In the genomic region with DNA sequence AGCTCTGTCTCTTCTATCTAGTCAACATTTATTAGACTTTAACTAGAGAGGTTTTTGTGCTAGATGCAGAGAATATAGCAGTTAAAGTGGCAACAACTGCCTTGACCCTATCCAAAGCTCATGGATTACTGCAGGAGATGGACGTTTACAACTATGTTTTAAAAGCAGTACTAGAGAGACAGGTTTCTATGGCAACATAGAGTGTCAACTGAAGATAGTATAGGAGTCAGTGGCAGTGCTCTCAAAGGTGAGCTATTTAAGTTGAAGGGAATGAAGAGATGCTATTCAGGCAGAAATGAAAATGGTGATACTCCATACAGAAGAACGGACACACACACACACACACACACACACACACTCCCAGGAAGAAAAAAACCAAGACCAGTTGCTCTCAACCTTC, we compare ENCODE assay signal across 22 mouse cellular contexts.
A peak's percentile ranks its signal among the peaks of the same experiment; 100 is the strongest.
DNase-seq lines count a peak whose midpoint lies in the region; ATAC-seq and TF ChIP-seq lines count a peak whose summit lies in the region.
"Had no signal": no experiment of that assay in that cellular context is flagged by ENCODE, and none has a peak within 500 bp of the region (broad histone marks: within the 10 kb centered on the region; RNA-seq: fewer than 3 reads in every experiment).

No protein-coding gene starts in this region.

- H3K27ac ChIP-seq in midbrain, embryonic 16.5 days (ENCODE audit: low read length): no peak overlapping the region
- no peak overlapping the region for H3K27ac ChIP-seq in midbrain, embryonic 10.5 days (replicated peaks)
- peak overlapping the region; percentile 88 for H3K27ac ChIP-seq in embryonic facial prominence, embryonic 13.5 days
- peak overlapping the region; percentile 84 for H3K27ac ChIP-seq in limb, embryonic 10.5 days
- H3K27ac ChIP-seq in limb, embryonic 14.5 days (replicated peaks; ENCODE audit: low read depth, low read length): peak overlapping the region; percentile 72
- H3K27ac ChIP-seq: forebrain, embryonic 10.5 days; heart, embryonic 15.5 days; hindbrain, embryonic 14.5 days had no signal

- no peak overlapping the region for H3K4me3 ChIP-seq in midbrain, embryonic 16.5 days (ENCODE audit: low read depth, low read length)
- no peak overlapping the region for H3K4me3 ChIP-seq in midbrain, embryonic 10.5 days
- H3K4me3 ChIP-seq in embryonic facial prominence, embryonic 13.5 days: no peak overlapping the region
- H3K4me3 ChIP-seq in limb, embryonic 10.5 days: no peak overlapping the region
- H3K4me3 ChIP-seq in limb, embryonic 14.5 days (replicated peaks; ENCODE audit: low read length): no peak overlapping the region
- H3K4me3 ChIP-seq: erythroblast, embryonic 14.5 days; forebrain, embryonic 10.5 days; heart, embryonic 15.5 days had no signal

- H3K9ac ChIP-seq in midbrain, embryonic 16.5 days (ENCODE audit: low read depth, low read length): no peak overlapping the region
- H3K9ac ChIP-seq in embryonic facial prominence, embryonic 13.5 days: no peak overlapping the region
- H3K9ac ChIP-seq in limb, embryonic 14.5 days (ENCODE audit: low read depth, low read length, severe bottlenecking): no peak overlapping the region
- H3K9ac ChIP-seq: heart, embryonic 15.5 days; hindbrain, embryonic 14.5 days had no signal

- no peak for TF ChIP-seq POLR2A in limb, embryonic 14.5 days (IDR thresholded peaks at IDR 0.05; ENCODE audit: borderline replicate concordance, extremely low read depth, insufficient read depth, insufficient read length)

- DNase-seq in midbrain, embryonic 10.5 days (ENCODE audit: low spot score): no peak
- no peak for DNase-seq in limb, embryonic 10.5 days (ENCODE audit: low spot score)
- no peak for DNase-seq in limb, embryonic 14.5 days (ENCODE audit: low spot score)
- DNase-seq in thymus, postnatal 25 days: no peak
- DNase-seq in MN1 (ENCODE audit: low spot score): no peak
- DNase-seq: adrenal gland, adult 8-10 months; adrenal gland, postnatal 36 days; cerebellum, adult 11 months; cerebellum, adult 8-10 months; cerebellum, postnatal 25 days; gastrocnemius, postnatal 10 days; heart, adult 18-20 months; heart, postnatal 14 days had no signal

- 0 out of 2 replicates have a peak, but pooled peaks have one; percentile 51 for ATAC-seq in midbrain, embryonic 16.5 days
- ATAC-seq in embryonic facial prominence, embryonic 13.5 days (ENCODE audit: insufficient number of reproducible peaks, insufficient read depth, low FRiP score, low TSS enrichment, low read depth): no peak
- no peak for ATAC-seq in limb, embryonic 14.5 days (ENCODE audit: low FRiP score, low read depth)
- ATAC-seq in cerebellum, adult (ENCODE audit: insufficient number of reproducible peaks, low FRiP score, low TSS enrichment): no peak
- ATAC-seq: forebrain, embryonic 14.5 days had no signal

- WGBS in midbrain, embryonic 16.5 days: 65% methylated on average over 2 of the region's 2 CpGs
- WGBS in midbrain, embryonic 10.5 days: 83% methylated on average over 2 of the region's 2 CpGs
- 77% methylated on average over 2 of the region's 2 CpGs for WGBS in embryonic facial prominence, embryonic 13.5 days
- WGBS in limb, embryonic 10.5 days: 64% methylated on average over 2 of the region's 2 CpGs
- WGBS in limb, embryonic 14.5 days: 55% methylated on average over 2 of the region's 2 CpGs

- no peaks in the 10 kb centered on the region for H3K36me3 ChIP-seq in midbrain, embryonic 16.5 days (ENCODE audit: control insufficient read depth, insufficient read depth, low read length)
- no peaks in the 10 kb centered on the region for H3K36me3 ChIP-seq in midbrain, embryonic 10.5 days
- H3K36me3 ChIP-seq in embryonic facial prominence, embryonic 13.5 days: no peaks in the 10 kb centered on the region
- H3K36me3 ChIP-seq in limb, embryonic 10.5 days: no peaks in the 10 kb centered on the region
- H3K36me3 ChIP-seq in limb, embryonic 14.5 days (ENCODE audit: control insufficient read depth, insufficient read depth, low read length): no peaks in the 10 kb centered on the region
- H3K36me3 ChIP-seq: forebrain, embryonic 10.5 days; heart, embryonic 15.5 days had no signal

- peaks cover 2% of the 10 kb centered on the region; the same call in 1 of the 2 replicates for H3K4me1 ChIP-seq in midbrain, embryonic 16.5 days (ENCODE audit: control insufficient read depth, insufficient read depth, low read length)
- peaks cover 8% of the 10 kb centered on the region for H3K4me1 ChIP-seq in midbrain, embryonic 10.5 days
- H3K4me1 ChIP-seq in embryonic facial prominence, embryonic 13.5 days: peaks cover 38% of the 10 kb centered on the region
- peaks cover 54% of the 10 kb centered on the region for H3K4me1 ChIP-seq in limb, embryonic 10.5 days
- peaks cover 32% of the 10 kb centered on the region for H3K4me1 ChIP-seq in limb, embryonic 14.5 days (ENCODE audit: control insufficient read depth, insufficient read depth, low read length)

- no peaks in the 10 kb centered on the region for H3K9me3 ChIP-seq in midbrain, embryonic 16.5 days (replicated peaks; ENCODE audit: control insufficient read depth, low read length, poor library complexity, severe bottlenecking)
- H3K9me3 ChIP-seq in midbrain, embryonic 10.5 days (replicated peaks): no peaks in the 10 kb centered on the region
- no peaks in the 10 kb centered on the region for H3K9me3 ChIP-seq in embryonic facial prominence, embryonic 13.5 days
- H3K9me3 ChIP-seq in limb, embryonic 10.5 days (replicated peaks): no peaks in the 10 kb centered on the region
- H3K9me3 ChIP-seq in limb, embryonic 14.5 days (ENCODE audit: control insufficient read depth, low read length): no peaks in the 10 kb centered on the region
- H3K9me3 ChIP-seq: forebrain, embryonic 10.5 days; heart, embryonic 15.5 days had no signal

- no peaks in the 10 kb centered on the region for H3K27me3 ChIP-seq in midbrain, embryonic 16.5 days (ENCODE audit: control insufficient read depth, insufficient read depth, low read depth, low read length)
- H3K27me3 ChIP-seq in midbrain, embryonic 10.5 days (ENCODE audit: low read depth, poor library complexity, severe bottlenecking): no peaks in the 10 kb centered on the region
- H3K27me3 ChIP-seq in embryonic facial prominence, embryonic 13.5 days: no peaks in the 10 kb centered on the region
- no peaks in the 10 kb centered on the region for H3K27me3 ChIP-seq in limb, embryonic 10.5 days (ENCODE audit: low read depth, poor library complexity, severe bottlenecking)
- no peaks in the 10 kb centered on the region for H3K27me3 ChIP-seq in limb, embryonic 14.5 days (ENCODE audit: control insufficient read depth, insufficient read depth, low read length)
- H3K27me3 ChIP-seq: heart, embryonic 15.5 days had no signal

- H3K4me2 ChIP-seq in midbrain, embryonic 16.5 days (ENCODE audit: low read length): no peak overlapping the region
- H3K4me2 ChIP-seq in embryonic facial prominence, embryonic 13.5 days: no peak overlapping the region
- H3K4me2 ChIP-seq in limb, embryonic 14.5 days (replicated peaks; ENCODE audit: low read depth, low read length, severe bottlenecking): no peak overlapping the region
- H3K4me2 ChIP-seq: heart, embryonic 11.5 days; heart, embryonic 15.5 days; hindbrain, embryonic 14.5 days had no signal

Comparison
In these comparisons a context has a peak if more than half of its experiments do, and no peak if none do; other contexts are left out.
1. H3K27ac ChIP-seq: peak in embryonic facial prominence, embryonic 13.5 days (single experiment), limb, embryonic 10.5 days (single experiment) and limb, embryonic 14.5 days (single experiment); none in midbrain, embryonic 16.5 days (single experiment) and midbrain, embryonic 10.5 days (single experiment).